Mouse (Mus musculus): Measurements from ENCODE around the gene Mb. TPM values are rescaled to one million over a fixed set of nuclear protein-coding genes. Genes with fewer than 3 reads are reported as not detected.

The Mb gene
- polyA plus RNA-seq, 1 experiment from 2014 or later: not detected

GRCm38 (mm10) chr15:77025884-77026583, 24.4 kb downstream of the Mb start:
- 56% methylated on average over 5 of the region's 5 CpGs for WGBS
- no peak overlapping the region for H3K9ac ChIP-seq (ENCODE audit: low read length)
- no peaks in the 10 kb centered on the region for H3K27me3 ChIP-seq (ENCODE audit: control insufficient read depth, insufficient read depth, low read length)
- no peak for ATAC-seq (ENCODE audit: low FRiP score)
- no peaks in the 10 kb centered on the region for H3K36me3 ChIP-seq (ENCODE audit: control insufficient read depth, insufficient read depth, low read length)
- DNase-seq (ENCODE audit: low spot score, missing footprints): peak; percentile 83
- H3K4me1 ChIP-seq (ENCODE audit: control insufficient read depth, insufficient read depth, low read length): peaks cover 5% of the 10 kb centered on the region; the same call in 1 of the 2 replicates
- H3K4me3 ChIP-seq (ENCODE audit: low read depth, low read length): no peak overlapping the region
- H3K4me2 ChIP-seq: no peak overlapping the region
- H3K9me3 ChIP-seq (ENCODE audit: control insufficient read depth, low read length): no peaks in the 10 kb centered on the region
- H3K27ac ChIP-seq (ENCODE audit: low read depth, low read length): no peak overlapping the region

GRCm38 (mm10) chr15:77022401-77022957, 28.0 kb downstream of the Mb start:
- Histone ChIP-seq H3K4me3 (ENCODE audit: low read depth, low read length) (no peak overlapping the region), H3K36me3 (ENCODE audit: control insufficient read depth, insufficient read depth, low read length) (no peaks in the 10 kb centered on the region), H3K9me3 (ENCODE audit: control insufficient read depth, low read length) (no peaks in the 10 kb centered on the region), H3K4me1 (ENCODE audit: control insufficient read depth, insufficient read depth, low read length) (peaks cover 5% of the 10 kb centered on the region; the same call in 1 of the 2 replicates), H3K4me2 (no peak overlapping the region), H3K9ac (ENCODE audit: low read length) (no peak overlapping the region), H3K27me3 (ENCODE audit: control insufficient read depth, insufficient read depth, low read length) (no peaks in the 10 kb centered on the region), H3K27ac (ENCODE audit: low read depth, low read length) (no peak overlapping the region)
- DNase-seq (ENCODE audit: low spot score, missing footprints): no peak
- ATAC-seq (ENCODE audit: low FRiP score): no peak
- 78% methylated on average over 5 of the region's 5 CpGs for WGBS

GRCm38 (mm10) chr15:77021851-77022250, 28.6 kb downstream of the Mb start:
- H3K9me3 ChIP-seq (ENCODE audit: control insufficient read depth, low read length): no peaks in the 10 kb centered on the region
- no peaks in the 10 kb centered on the region for H3K36me3 ChIP-seq (ENCODE audit: control insufficient read depth, insufficient read depth, low read length)
- no peak overlapping the region for H3K4me3 ChIP-seq (ENCODE audit: low read depth, low read length)
- no peak overlapping the region for H3K9ac ChIP-seq (ENCODE audit: low read length)
- no peak for DNase-seq (ENCODE audit: low spot score, missing footprints)
- peaks cover 5% of the 10 kb centered on the region; the same call in 1 of the 2 replicates for H3K4me1 ChIP-seq (ENCODE audit: control insufficient read depth, insufficient read depth, low read length)
- H3K27me3 ChIP-seq (ENCODE audit: control insufficient read depth, insufficient read depth, low read length): no peaks in the 10 kb centered on the region
- no peak overlapping the region for H3K4me2 ChIP-seq
- WGBS: 84% methylated on average over 4 of the region's 4 CpGs
- no peak for ATAC-seq (ENCODE audit: low FRiP score)
- no peak overlapping the region for H3K27ac ChIP-seq (ENCODE audit: low read depth, low read length)

- Histone ChIP-seq H3K9ac (ENCODE audit: low read length) (no peak overlapping the region), H3K27ac (ENCODE audit: low read depth, low read length) (no peak overlapping the region), H3K4me1 (ENCODE audit: control insufficient read depth, insufficient read depth, low read length) (peaks cover 4% of the 10 kb centered on the region; the same call in 1 of the 2 replicates), H3K4me3 (ENCODE audit: low read depth, low read length) (no peak overlapping the region), H3K27me3 (ENCODE audit: control insufficient read depth, insufficient read depth, low read length) (no peaks in the 10 kb centered on the region), H3K4me2 (no peak overlapping the region), H3K36me3 (ENCODE audit: control insufficient read depth, insufficient read depth, low read length) (no peaks in the 10 kb centered on the region), H3K9me3 (ENCODE audit: control insufficient read depth, low read length) (no peaks in the 10 kb centered on the region)
- WGBS: 95% methylated on average over 3 of the region's 3 CpGs
- DNase-seq (ENCODE audit: low spot score, missing footprints) (no peak), ATAC-seq (ENCODE audit: low FRiP score) (no peak)
These were observed 29.4 kb downstream of the Mb start for GRCm38 (mm10) chr15:77021056-77021455.

- H3K4me1 ChIP-seq (ENCODE audit: control insufficient read depth, insufficient read depth, low read length): no peaks in the 10 kb centered on the region
- no peaks in the 10 kb centered on the region for H3K27me3 ChIP-seq (ENCODE audit: control insufficient read depth, insufficient read depth, low read length)
- H3K27ac ChIP-seq (ENCODE audit: low read depth, low read length): no peak overlapping the region
- WGBS: 82% methylated on average over 4 of the region's 4 CpGs
- H3K4me3 ChIP-seq (ENCODE audit: low read depth, low read length): no peak overlapping the region
- ATAC-seq (ENCODE audit: low FRiP score) (no peak), DNase-seq (ENCODE audit: low spot score, missing footprints) (no peak)
- no peak overlapping the region for H3K4me2 ChIP-seq
- H3K36me3 ChIP-seq (ENCODE audit: control insufficient read depth, insufficient read depth, low read length): no peaks in the 10 kb centered on the region
- H3K9ac ChIP-seq (ENCODE audit: low read length): no peak overlapping the region
- no peaks in the 10 kb centered on the region for H3K9me3 ChIP-seq (ENCODE audit: control insufficient read depth, low read length)
These were observed 30.3 kb downstream of the Mb start for GRCm38 (mm10) chr15:77020136-77020535.

GRCm38 (mm10) chr15:77019533-77019932, 30.9 kb downstream of the Mb start:
- H3K27me3 ChIP-seq (ENCODE audit: control insufficient read depth, insufficient read depth, low read length): no peaks in the 10 kb centered on the region
- no peak overlapping the region for H3K9ac ChIP-seq (ENCODE audit: low read length)
- H3K4me2 ChIP-seq: no peak overlapping the region
- ATAC-seq (ENCODE audit: low FRiP score) (no peak), DNase-seq (ENCODE audit: low spot score, missing footprints) (no peak)
- H3K9me3 ChIP-seq (ENCODE audit: control insufficient read depth, low read length): no peaks in the 10 kb centered on the region
- no peaks in the 10 kb centered on the region for H3K36me3 ChIP-seq (ENCODE audit: control insufficient read depth, insufficient read depth, low read length)
- H3K4me1 ChIP-seq (ENCODE audit: control insufficient read depth, insufficient read depth, low read length): no peaks in the 10 kb centered on the region
- H3K4me3 ChIP-seq (ENCODE audit: low read depth, low read length): no peak overlapping the region
- 88% methylated on average over 7 of the region's 7 CpGs for WGBS
- no peak overlapping the region for H3K27ac ChIP-seq (ENCODE audit: low read depth, low read length)

GRCm38 (mm10) chr15:77018740-77019340, 31.6 kb downstream of the Mb start:
- no peak for DNase-seq (ENCODE audit: low spot score, missing footprints)
- H3K9ac ChIP-seq (ENCODE audit: low read length): no peak overlapping the region
- H3K4me1 ChIP-seq (ENCODE audit: control insufficient read depth, insufficient read depth, low read length): no peaks in the 10 kb centered on the region; the same call in 1 of the 2 replicates
- no peaks in the 10 kb centered on the region for H3K9me3 ChIP-seq (ENCODE audit: control insufficient read depth, low read length)
- no peak overlapping the region for H3K27ac ChIP-seq (ENCODE audit: low read depth, low read length)
- no peak for ATAC-seq (ENCODE audit: low FRiP score)
- H3K36me3 ChIP-seq (ENCODE audit: control insufficient read depth, insufficient read depth, low read length): no peaks in the 10 kb centered on the region
- no peak overlapping the region for H3K4me2 ChIP-seq
- no peak overlapping the region for H3K4me3 ChIP-seq (ENCODE audit: low read depth, low read length)
- 67% methylated on average over 6 of the region's 6 CpGs for WGBS
- no peaks in the 10 kb centered on the region for H3K27me3 ChIP-seq (ENCODE audit: control insufficient read depth, insufficient read depth, low read length)

GRCm38 (mm10) chr15:77017897-77018296, 32.6 kb downstream of the Mb start:
- Histone ChIP-seq H3K36me3 (ENCODE audit: control insufficient read depth, insufficient read depth, low read length) (no peaks in the 10 kb centered on the region), H3K27ac (ENCODE audit: low read depth, low read length) (no peak overlapping the region), H3K4me2 (no peak overlapping the region), H3K4me3 (ENCODE audit: low read depth, low read length) (no peak overlapping the region), H3K9ac (ENCODE audit: low read length) (no peak overlapping the region), H3K27me3 (ENCODE audit: control insufficient read depth, insufficient read depth, low read length) (no peaks in the 10 kb centered on the region), H3K4me1 (ENCODE audit: control insufficient read depth, insufficient read depth, low read length) (no peaks in the 10 kb centered on the region; the same call in 1 of the 2 replicates), H3K9me3 (ENCODE audit: control insufficient read depth, low read length) (no peaks in the 10 kb centered on the region)
- no peak for ATAC-seq (ENCODE audit: low FRiP score)
- no peak for DNase-seq (ENCODE audit: low spot score, missing footprints)

- 94% methylated on average over 6 of the region's 6 CpGs for WGBS
- no peak overlapping the region for H3K4me2 ChIP-seq
- no peaks in the 10 kb centered on the region for H3K36me3 ChIP-seq (ENCODE audit: control insufficient read depth, insufficient read depth, low read length)
- H3K27ac ChIP-seq (ENCODE audit: low read depth, low read length): no peak overlapping the region
- H3K4me1 ChIP-seq (ENCODE audit: control insufficient read depth, insufficient read depth, low read length): no peaks in the 10 kb centered on the region; the same call in 1 of the 2 replicates
- no peak overlapping the region for H3K9ac ChIP-seq (ENCODE audit: low read length)
- ATAC-seq (ENCODE audit: low FRiP score): no peak
- no peak overlapping the region for H3K4me3 ChIP-seq (ENCODE audit: low read depth, low read length)
- H3K27me3 ChIP-seq (ENCODE audit: control insufficient read depth, insufficient read depth, low read length): no peaks in the 10 kb centered on the region
- DNase-seq (ENCODE audit: low spot score, missing footprints): no peak
- H3K9me3 ChIP-seq (ENCODE audit: control insufficient read depth, low read length): no peaks in the 10 kb centered on the region
These were observed 34.0 kb downstream of the Mb start for GRCm38 (mm10) chr15:77016509-77016908.
